12 mouse cellular contexts compared by ENCODE assay signal in the genomic region with DNA sequence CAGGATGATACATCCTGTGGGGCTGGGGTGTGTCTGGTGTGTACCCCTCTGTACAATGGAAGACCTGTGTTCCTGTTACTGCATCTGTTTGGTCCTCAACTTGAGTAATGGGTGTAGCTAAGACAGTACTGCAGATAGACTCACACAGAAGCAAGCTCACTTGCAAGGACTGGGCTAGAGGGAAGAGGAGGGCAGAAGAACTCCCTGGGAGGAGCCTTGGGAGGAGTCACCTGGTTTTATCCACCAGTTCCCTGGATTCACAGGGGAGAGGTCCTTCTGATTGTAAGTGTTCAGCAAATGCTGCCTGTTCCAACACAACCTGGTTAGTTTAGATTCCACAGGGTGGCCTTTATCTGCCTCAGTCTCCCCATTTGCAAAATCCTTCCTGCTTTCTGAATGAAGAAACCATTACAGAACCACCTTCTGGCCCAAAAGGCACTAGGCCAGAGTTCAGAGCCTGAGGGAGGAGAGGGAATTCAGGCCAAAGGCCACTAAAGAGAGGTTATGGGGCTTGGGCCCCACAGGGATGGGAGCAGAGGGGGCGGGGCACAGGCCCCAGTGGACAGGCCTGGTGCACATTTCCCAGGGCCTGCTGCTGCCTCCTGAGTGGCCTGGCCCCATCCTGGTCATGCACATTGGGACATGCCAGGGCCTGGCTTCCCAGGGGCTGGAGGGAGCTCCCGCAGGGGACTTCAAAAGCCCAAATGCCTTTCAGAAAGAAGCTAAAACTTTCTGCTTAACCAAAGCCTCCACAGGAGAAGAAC. TPM values are rescaled to one million over a fixed set of nuclear protein-coding genes. Genes with fewer than 3 reads are reported as not detected.
DNase-seq lines count a peak whose midpoint lies in the region; ATAC-seq and TF ChIP-seq lines count a peak whose summit lies in the region.
"Had no signal": no experiment of that assay in that cellular context is flagged by ENCODE, and none has a peak within 500 bp of the region (broad histone marks: within the 10 kb centered on the region; RNA-seq: fewer than 3 reads in every experiment).

No protein-coding gene starts in this region.

- H3K9me3 ChIP-seq in forebrain, embryonic 12.5 days = no peaks in the 10 kb centered on the region
- H3K9me3 ChIP-seq in limb, embryonic 13.5 days = no peaks in the 10 kb centered on the region

- no peaks in the 10 kb centered on the region for H3K36me3 ChIP-seq in forebrain, embryonic 12.5 days (replicated peaks)
- no peaks in the 10 kb centered on the region for H3K36me3 ChIP-seq in limb, embryonic 13.5 days

- peak; percentile 17 for DNase-seq in kidney, adult 11 months
- no peak for DNase-seq in kidney, adult 8-10 months
- DNase-seq in R1 (ENCODE audit: low read depth, low spot score) = peak; percentile 61
- DNase-seq in left cerebral cortex, adult 2 months (ENCODE audit: extremely low spot score in 1 of 2, low spot score in 2 of 2) = no peak
- no peak for DNase-seq in right cerebral cortex, postnatal 4 days
- DNase-seq in thymus, adult 18-20 months = no peak
- DNase-seq: cerebellum, postnatal 36 days; gastrocnemius, postnatal 25 days; lung, postnatal 10 days had no signal

- intact Hi-C loops in left cerebral cortex, adult 2 months (cut with DNase I) = no loop called here

- peaks cover 24% of the 10 kb centered on the region for H3K27me3 ChIP-seq in forebrain, embryonic 12.5 days
- peaks cover 12% of the 10 kb centered on the region for H3K27me3 ChIP-seq in limb, embryonic 13.5 days
- H3K27me3 ChIP-seq: CH12.LX had no signal

- H3K4me2 ChIP-seq in forebrain, embryonic 12.5 days = no peak overlapping the region
- no peak overlapping the region for H3K4me2 ChIP-seq in limb, embryonic 13.5 days (replicated peaks)

- no peak overlapping the region for H3K4me3 ChIP-seq in forebrain, embryonic 12.5 days (replicated peaks)
- no peak overlapping the region for H3K4me3 ChIP-seq in limb, embryonic 13.5 days
- H3K4me3 ChIP-seq in left cerebral cortex, adult 2 months = no peak overlapping the region

- H3K9ac ChIP-seq in forebrain, embryonic 12.5 days = no peak overlapping the region
- H3K9ac ChIP-seq in limb, embryonic 13.5 days = no peak overlapping the region

- peaks cover 40% of the 10 kb centered on the region for H3K4me1 ChIP-seq in forebrain, embryonic 12.5 days
- peaks cover 33% of the 10 kb centered on the region for H3K4me1 ChIP-seq in limb, embryonic 13.5 days

- ATAC-seq in forebrain, embryonic 12.5 days (ENCODE audit: low FRiP score) = no peak
- no peak for ATAC-seq in limb, embryonic 13.5 days (ENCODE audit: low FRiP score, low read depth)

- peak overlapping the region; percentile 73 for H3K27ac ChIP-seq in forebrain, embryonic 12.5 days
- H3K27ac ChIP-seq in limb, embryonic 13.5 days = peak overlapping the region; percentile 34; the same call in 1 of the 2 replicates
- H3K27ac ChIP-seq in left cerebral cortex, adult 2 months = no peak overlapping the region; the same call in 1 of the 2 replicates

- no peak for TF ChIP-seq CTCF in left cerebral cortex, adult 2 months (IDR thresholded peaks at IDR 0.05)

- 3% methylated on average over 2 of the region's 2 CpGs for WGBS in forebrain, embryonic 12.5 days
- WGBS in limb, embryonic 13.5 days = 12% methylated on average over 2 of the region's 2 CpGs

RNA-seq across cellular contexts. Expression of a gene that starts 7.8 kb away (rescaled TPM):
- polyA plus RNA-seq in forebrain, embryonic 12.5 days (2016; fragmentation: Nextera tagmentation; extraction: Ambion mirVana) = 35.0 and 36.6 TPM in 2 replicates
- 26.4 and 27.2 TPM in 2 replicates for polyA plus RNA-seq in limb, embryonic 13.5 days (2015; fragmentation: Nextera tagmentation; extraction: Ambion mirVana)
- 10 to 100 TPM; 25.4 to 32.6 TPM for total RNA-seq in left cerebral cortex, adult 2 months (2021)

Comparison
In these comparisons a context has a peak if more than half of its experiments do, and no peak if none do; other contexts are left out.
1. DNase-seq: peak in kidney, adult 11 months (single experiment) and R1 (single experiment); none in kidney, adult 8-10 months (0 of 2), left cerebral cortex, adult 2 months (0 of 2), right cerebral cortex, postnatal 4 days (single experiment) and thymus, adult 18-20 months (0 of 2).